In genomic region chr17:12960331-12960873, GRCm38 (mm10) we compare ENCODE assay signal across 8 mouse cellular contexts. TPM values are rescaled to one million over a fixed set of nuclear protein-coding genes. Genes with fewer than 3 reads are reported as not detected.
A peak's percentile ranks its signal among the peaks of the same experiment; 100 is the strongest.
DNase-seq lines count a peak whose midpoint lies in the region; ATAC-seq and TF ChIP-seq lines count a peak whose summit lies in the region.

Acat2 (minus strand) TSS chr17:12960747.

- TF ChIP-seq CTCF in cortical plate, adult 2 months (IDR thresholded peaks at IDR 0.05; ENCODE audit: extremely low read depth, insufficient read depth, low read length), result no peak

- H3K4me1 ChIP-seq in cortical plate, adult 2 months (ENCODE audit: control insufficient read depth, insufficient read depth, low read length), result no peaks in the 10 kb centered on the region

- peak; percentile 90 for DNase-seq in gastrocnemius, postnatal 10 days
- peak; percentile 96 for DNase-seq in induced T-regulatory cell, adult 2 months (ENCODE audit: low read depth)
- DNase-seq in left cerebral cortex, adult 9 months (ENCODE audit: low spot score in 2 of 2), result peak; percentile 88 to 95
- peak; percentile 92 for DNase-seq in right cerebral cortex, postnatal 14 days
- peak; percentile 89 to 94 for DNase-seq in urinary bladder, postnatal 36 days (ENCODE audit: low spot score in 2 of 2)

- TF ChIP-seq POLR2A in cortical plate, adult 2 months (IDR thresholded peaks at IDR 0.05; ENCODE audit: extremely low read depth, insufficient read depth, low read length), result peak; percentile 98

- H3K4me3 ChIP-seq in cortical plate, adult 2 months (ENCODE audit: insufficient read depth, low read length), result peak within 1 kb of the TSS; percentile 62

- peak within 1 kb of the TSS; percentile 44 for H3K27ac ChIP-seq in cortical plate, adult 2 months (ENCODE audit: insufficient read depth, low read length)

- ATAC-seq in activated CD4-positive, CD25-positive, alpha-beta regulatory T cell, adult 4 months, result peak; percentile 98
- peak; percentile 94 for ATAC-seq in megakaryocyte progenitor cell, adult 5-6 weeks (replicated peaks; ENCODE audit: poor library complexity)

RNA-seq across cellular contexts. Expression of gene Acat2, which starts in this region (rescaled TPM):
- polyA plus RNA-seq in activated CD4-positive, CD25-positive, alpha-beta regulatory T cell, adult 4 months (2017; shearing (Covaris generic)), result 10 to 100 TPM; 38.5 to 40.3 TPM
- polyA plus RNA-seq in cortical plate, adult 2 months (2012; rRNA removed), result 42.3 and 47.4 TPM in 2 replicates
- 10 to 100 TPM; 11.8 to 12.0 TPM for total RNA-seq in gastrocnemius, postnatal 10 days (2021)
- total RNA-seq in megakaryocyte progenitor cell, adult 5-6 weeks (2015), result 16.4 and 18.1 TPM in 2 replicates
- 14.7 and 16.7 TPM in 2 replicates for total RNA-seq in megakaryocyte progenitor cell, adult 5-6 weeks (2017)

Comparison
In these comparisons a context has a peak if more than half of its experiments do, and no peak if none do; other contexts are left out.
1. Peak in every context shown above with its lines: DNase-seq, ATAC-seq, H3K4me3 ChIP-seq and H3K27ac ChIP-seq.